Mouse (Mus musculus): ENCODE results near the gene Fbp2. TPM values are rescaled to one million over a fixed set of nuclear protein-coding genes. Genes with fewer than 3 reads are reported as not detected.
A peak's percentile ranks its signal among the peaks of the same experiment; 100 is the strongest.

Gene Fbp2
- 2.3 and 7.2 TPM in 2 replicates for polyA plus RNA-seq (2012; rRNA removed)

GRCm38 (mm10) chr13:62857941-62858915 is at the start of gene Fbp2:
Gene Fbp2, minus strand, starts transcription at chr13:62858422.
- no peak within 1 kb of the TSS for H3K4me3 ChIP-seq (replicated peaks; ENCODE audit: extremely low read depth, low read depth, low read length)
- WGBS = 56% methylated on average over 21 of the region's 21 CpGs
- no peak for DNase-seq
- no peak for TF ChIP-seq POLR2A (IDR thresholded peaks at IDR 0.05; ENCODE audit: borderline replicate concordance, extremely low read depth, low read depth, low read length)
- TF ChIP-seq CTCF (IDR thresholded peaks at IDR 0.05; ENCODE audit: insufficient read depth, low read length) = no peak
- no peaks in the 10 kb centered on the region for H3K4me1 ChIP-seq (ENCODE audit: control insufficient read depth, insufficient read depth, low read length)

GRCm38 (mm10) chr13:62907527-62908162 is 49.4 kb upstream of the Fbp2 start:
- DNase-seq = no peak
- TF ChIP-seq CTCF (IDR thresholded peaks at IDR 0.05; ENCODE audit: insufficient read depth, low read length) (no peak), POLR2A (IDR thresholded peaks at IDR 0.05; ENCODE audit: borderline replicate concordance, extremely low read depth, low read depth, low read length) (no peak)
- WGBS = 74% methylated on average over 14 of the region's 14 CpGs
- no peaks in the 10 kb centered on the region for H3K4me1 ChIP-seq (ENCODE audit: control insufficient read depth, insufficient read depth, low read length)
- no peak overlapping the region for H3K4me3 ChIP-seq (replicated peaks; ENCODE audit: extremely low read depth, low read depth, low read length)

- no peak for DNase-seq
- TF ChIP-seq POLR2A (IDR thresholded peaks at IDR 0.05; ENCODE audit: borderline replicate concordance, extremely low read depth, low read depth, low read length) (no peak), CTCF (IDR thresholded peaks at IDR 0.05; ENCODE audit: insufficient read depth, low read length) (no peak)
- Histone ChIP-seq H3K4me3 (replicated peaks; ENCODE audit: extremely low read depth, low read depth, low read length) (no peak overlapping the region), H3K4me1 (ENCODE audit: control insufficient read depth, insufficient read depth, low read length) (no peaks in the 10 kb centered on the region)
These were observed 42.9 kb upstream of the Fbp2 start for GRCm38 (mm10) chr13:62901139-62901538.

- DNase-seq = no peak
- TF ChIP-seq POLR2A (IDR thresholded peaks at IDR 0.05; ENCODE audit: borderline replicate concordance, extremely low read depth, low read depth, low read length) = no peak
- no peak for TF ChIP-seq CTCF (IDR thresholded peaks at IDR 0.05; ENCODE audit: insufficient read depth, low read length)
- H3K4me3 ChIP-seq (replicated peaks; ENCODE audit: extremely low read depth, low read depth, low read length) = no peak overlapping the region
- H3K4me1 ChIP-seq (ENCODE audit: control insufficient read depth, insufficient read depth, low read length) = no peaks in the 10 kb centered on the region
- 82% methylated on average over 4 of the region's 4 CpGs for WGBS
These were observed 39.9 kb upstream of the Fbp2 start for GRCm38 (mm10) chr13:62897927-62898646.

GRCm38 (mm10) chr13:62893044-62893842 is 35.0 kb upstream of the Fbp2 start:
- WGBS = 64% methylated on average over 9 of the region's 9 CpGs
- TF ChIP-seq POLR2A (IDR thresholded peaks at IDR 0.05; ENCODE audit: borderline replicate concordance, extremely low read depth, low read depth, low read length) (no peak), CTCF (IDR thresholded peaks at IDR 0.05; ENCODE audit: insufficient read depth, low read length) (no peak)
- DNase-seq = no peak
- Histone ChIP-seq H3K4me3 (replicated peaks; ENCODE audit: extremely low read depth, low read depth, low read length) (no peak overlapping the region), H3K4me1 (ENCODE audit: control insufficient read depth, insufficient read depth, low read length) (peaks cover 6% of the 10 kb centered on the region)

- no peak overlapping the region for H3K4me3 ChIP-seq (replicated peaks; ENCODE audit: extremely low read depth, low read depth, low read length)
- no peak for DNase-seq
These were observed 31.1 kb upstream of the Fbp2 start for GRCm38 (mm10) chr13:62889311-62889710.

GRCm38 (mm10) chr13:62887712-62888441 is 29.7 kb upstream of the Fbp2 start, which contains the start of gene Fbp1:
Gene Fbp1, minus strand, starts transcription at chr13:62888282.
- peak within 1 kb of the TSS; percentile 3 for H3K4me3 ChIP-seq (replicated peaks; ENCODE audit: extremely low read depth, low read depth, low read length)
- 11% methylated on average over 29 of the region's 29 CpGs for WGBS
- TF ChIP-seq CTCF (IDR thresholded peaks at IDR 0.05; ENCODE audit: insufficient read depth, low read length) (no peak), POLR2A (IDR thresholded peaks at IDR 0.05; ENCODE audit: borderline replicate concordance, extremely low read depth, low read depth, low read length) (no peak)
- peak; percentile 17 for DNase-seq
- H3K4me1 ChIP-seq (ENCODE audit: control insufficient read depth, insufficient read depth, low read length) = peaks cover 13% of the 10 kb centered on the region

More at GRCm38 (mm10) chr13:62889311-62889710, 31.1 kb upstream of the Fbp2 start:
- TF ChIP-seq POLR2A (IDR thresholded peaks at IDR 0.05; ENCODE audit: borderline replicate concordance, extremely low read depth, low read depth, low read length) (no peak), CTCF (IDR thresholded peaks at IDR 0.05; ENCODE audit: insufficient read depth, low read length) (no peak)
- WGBS = 49% methylated on average over 2 of the region's 2 CpGs
- H3K4me1 ChIP-seq (ENCODE audit: control insufficient read depth, insufficient read depth, low read length) = peaks cover 13% of the 10 kb centered on the region

- peaks cover 13% of the 10 kb centered on the region for H3K4me1 ChIP-seq (ENCODE audit: control insufficient read depth, insufficient read depth, low read length)
- 74% methylated on average over 3 of the region's 3 CpGs for WGBS
- TF ChIP-seq POLR2A (IDR thresholded peaks at IDR 0.05; ENCODE audit: borderline replicate concordance, extremely low read depth, low read depth, low read length) = no peak
- TF ChIP-seq CTCF (IDR thresholded peaks at IDR 0.05; ENCODE audit: insufficient read depth, low read length) = no peak
- no peak for DNase-seq
- no peak overlapping the region for H3K4me3 ChIP-seq (replicated peaks; ENCODE audit: extremely low read depth, low read depth, low read length)
These were observed 26.3 kb upstream of the Fbp2 start for GRCm38 (mm10) chr13:62884536-62884935.
